Comparison of ENCODE assay signal across 9 mouse cellular contexts in the genomic region with DNA sequence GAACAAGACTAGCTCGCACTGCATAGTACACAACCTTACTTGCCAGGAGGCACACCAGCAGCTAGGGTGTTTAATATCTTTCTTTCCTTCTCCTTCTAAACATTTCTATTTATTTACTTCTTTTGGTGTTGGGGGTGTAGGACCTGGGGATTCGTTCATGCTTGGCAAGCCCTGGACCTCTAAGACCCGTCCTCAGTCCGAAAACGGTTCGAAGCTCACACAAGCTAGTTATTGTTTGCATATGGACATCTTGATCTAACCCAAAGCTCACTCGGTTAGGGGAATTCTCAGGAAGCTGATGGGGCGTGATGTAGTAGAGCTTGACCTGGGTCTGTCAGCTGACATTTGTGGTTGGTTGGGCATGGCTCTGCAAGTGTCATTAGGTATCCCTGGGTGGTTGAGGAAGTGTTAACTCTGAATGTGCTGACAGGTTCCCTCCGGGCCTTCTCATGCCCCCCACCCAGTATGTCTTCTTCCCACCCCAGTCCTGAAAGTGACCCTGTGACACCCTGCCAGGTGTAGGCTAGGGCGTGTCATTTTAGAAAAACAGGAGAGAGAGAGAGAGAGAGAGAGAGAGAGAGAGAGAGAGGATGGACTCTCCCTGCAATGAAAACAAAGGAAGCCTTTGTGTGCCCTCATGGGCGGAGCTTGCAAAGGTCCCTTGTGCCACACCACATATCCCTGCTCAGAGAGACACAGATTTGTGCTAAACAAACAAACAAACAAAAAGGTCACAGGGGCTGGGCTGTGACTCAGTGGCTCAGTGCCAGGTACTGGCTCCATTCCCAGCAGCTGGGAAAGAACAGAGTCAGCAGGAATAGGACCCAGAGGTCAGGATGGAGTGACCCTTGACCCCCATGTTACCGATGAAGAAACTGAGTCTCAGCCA. TPM values are rescaled to one million over a fixed set of nuclear protein-coding genes. Genes with fewer than 3 reads are reported as not detected.
DNase-seq lines count a peak whose midpoint lies in the region; ATAC-seq and TF ChIP-seq lines count a peak whose summit lies in the region.
"Had no signal": no experiment of that assay in that cellular context is flagged by ENCODE, and none has a peak within 500 bp of the region (broad histone marks: within the 10 kb centered on the region; RNA-seq: fewer than 3 reads in every experiment).

No protein-coding gene starts in this region.

- peak; percentile 32 for DNase-seq in right cerebral cortex, adult 18-20 months
- DNase-seq in right cerebral cortex, postnatal 36 days (ENCODE audit: low spot score in 2 of 2), result no peak
- peak; percentile 55 for DNase-seq in adrenal gland, adult 8-10 months
- DNase-seq in liver, embryonic 14.5 days (ENCODE audit: low read depth in 3 of 3, low spot score in 3 of 3), result no peak
- peak; percentile 25 to 50 for DNase-seq in spleen, postnatal 14 days (ENCODE audit: low spot score in 2 of 2)
- DNase-seq in c-Kit-positive CD71-positive TER-119-positive erythroid progenitor cells, embryonic 14.5 days (ENCODE audit: low spot score), result no peak

- H3K27me3 ChIP-seq in heart, embryonic 16.5 days (ENCODE audit: control insufficient read depth, insufficient read depth, low read length), result no peaks in the 10 kb centered on the region
- H3K27me3 ChIP-seq in liver, embryonic 14.5 days (ENCODE audit: control insufficient read depth, insufficient read depth, low read length), result no peaks in the 10 kb centered on the region

- TF ChIP-seq EP300 in liver, embryonic 14.5 days (IDR thresholded peaks at IDR 0.05; ENCODE audit: low read depth), result no peak

- 0 out of 2 replicates have a peak, but pooled peaks cover 3% of the 10 kb centered on the region for H3K36me3 ChIP-seq in heart, embryonic 16.5 days (ENCODE audit: control insufficient read depth, insufficient read depth)
- no peaks in the 10 kb centered on the region for H3K36me3 ChIP-seq in liver, embryonic 14.5 days (replicated peaks; ENCODE audit: control insufficient read depth, insufficient read depth, low read depth)

- TF ChIP-seq CTCF in liver, embryonic 14.5 days (IDR thresholded peaks at IDR 0.05; ENCODE audit: low read depth), result no peak

- ATAC-seq in heart, embryonic 16.5 days (replicated peaks; ENCODE audit: extremely low read depth, insufficient read depth, low FRiP score), result no peak
- ATAC-seq in liver, embryonic 14.5 days (ENCODE audit: insufficient read depth), result peak; percentile 19; the same call in 1 of the 2 replicates
- ATAC-seq in megakaryocyte-erythroid progenitor cell, adult 5-6 weeks (replicated peaks; ENCODE audit: low FRiP score, low TSS enrichment, poor library complexity, severe bottlenecking), result no peak

- no peak overlapping the region for H3K4me3 ChIP-seq in heart, embryonic 16.5 days (ENCODE audit: low read length)
- H3K4me3 ChIP-seq in liver, embryonic 14.5 days (ENCODE audit: insufficient read depth in 1 of 2, low read depth in 2 of 2, low read length in 2 of 2), result no peak overlapping the region

- H3K4me2 ChIP-seq in heart, embryonic 16.5 days (ENCODE audit: low read depth, low read length), result no peak overlapping the region
- no peak overlapping the region for H3K4me2 ChIP-seq in liver, embryonic 14.5 days (ENCODE audit: low read depth)

- peaks cover 28% of the 10 kb centered on the region for H3K4me1 ChIP-seq in heart, embryonic 16.5 days (ENCODE audit: control insufficient read depth, insufficient read depth, low read length)
- H3K4me1 ChIP-seq in liver, embryonic 14.5 days (replicated peaks; ENCODE audit: control insufficient read depth in 2 of 2, insufficient read depth in 2 of 2, low read length in 1 of 2), result peaks cover 3 to 17% of the 10 kb centered on the region in 2 experiments; a peak in 3 of 4 replicates

- H3K9me3 ChIP-seq in heart, embryonic 16.5 days (replicated peaks; ENCODE audit: control insufficient read depth, low read length), result peaks cover 3% of the 10 kb centered on the region
- H3K9me3 ChIP-seq in liver, embryonic 14.5 days (ENCODE audit: control insufficient read depth, low read length), result no peaks in the 10 kb centered on the region

- 56% methylated on average over 12 of the region's 12 CpGs for WGBS in heart, embryonic 16.5 days
- WGBS in liver, embryonic 14.5 days (ENCODE audit: insufficient replicate concordance), result 42% methylated on average over 12 of the region's 12 CpGs

- no peak overlapping the region for H3K9ac ChIP-seq in heart, embryonic 16.5 days (ENCODE audit: low read length)
- H3K9ac ChIP-seq in liver, embryonic 14.5 days (replicated peaks), result no peak overlapping the region

- H3K27ac ChIP-seq in heart, embryonic 16.5 days (ENCODE audit: low read length), result peak overlapping the region; percentile 59
- H3K27ac ChIP-seq in liver, embryonic 14.5 days, result no peak overlapping the region

RNA-seq across cellular contexts. Expression of a gene that starts 23.3 kb away (rescaled TPM):
- total RNA-seq in adrenal gland, adult 8-10 months (2022), result 10 to 100 TPM; 11.8 to 38.3 (median 22.4) TPM
- 5.0 and 5.5 TPM in 2 replicates for polyA plus RNA-seq in heart, embryonic 16.5 days (2015; fragmentation: Nextera tagmentation; extraction: Ambion mirVana)
- polyA plus RNA-seq in liver, embryonic 14.5 days (2012; rRNA removed), result 19.1 and 27.0 TPM in 2 replicates
- polyA plus RNA-seq in liver, embryonic 14.5 days (2014; fragmentation: Nextera tagmentation; extraction: Ambion mirVana), result 4.9 and 7.0 TPM in 2 replicates
- 18.6 and 21.6 TPM in 2 replicates for total RNA-seq in megakaryocyte-erythroid progenitor cell, adult 5-6 weeks (2014; fragmentation: Nextera tagmentation)
- 30.4 and 37.3 TPM in 2 replicates for total RNA-seq in megakaryocyte-erythroid progenitor cell, adult 5-6 weeks (2017)

RNA-seq across cellular contexts. Expression of a gene that starts 35.3 kb away (rescaled TPM):
- total RNA-seq in adrenal gland, adult 8-10 months (2022), result 10 to 100 TPM; 56.1 to 74.8 (median 64.0) TPM
- polyA plus RNA-seq in heart, embryonic 16.5 days (2015; fragmentation: Nextera tagmentation; extraction: Ambion mirVana), result 0.49 and 0.74 TPM in 2 replicates
- polyA plus RNA-seq in liver, embryonic 14.5 days (2012; rRNA removed), result 10.6 and 15.4 TPM in 2 replicates
- polyA plus RNA-seq in liver, embryonic 14.5 days (2014; fragmentation: Nextera tagmentation; extraction: Ambion mirVana), result 1.0 and 1.3 TPM in 2 replicates
- total RNA-seq in megakaryocyte-erythroid progenitor cell, adult 5-6 weeks (2014; fragmentation: Nextera tagmentation), result 48.5 and 69.9 TPM in 2 replicates
- total RNA-seq in megakaryocyte-erythroid progenitor cell, adult 5-6 weeks (2017), result 152 and 155 TPM in 2 replicates

RNA-seq across cellular contexts. Expression of a gene that starts 37.8 kb away (rescaled TPM):
- 10 to 100 TPM; 29.5 to 34.0 (median 32.1) TPM for total RNA-seq in adrenal gland, adult 8-10 months (2022)
- 28.8 and 29.4 TPM in 2 replicates for polyA plus RNA-seq in heart, embryonic 16.5 days (2015; fragmentation: Nextera tagmentation; extraction: Ambion mirVana)
- 3.9 and 5.0 TPM in 2 replicates for polyA plus RNA-seq in liver, embryonic 14.5 days (2012; rRNA removed)
- polyA plus RNA-seq in liver, embryonic 14.5 days (2014; fragmentation: Nextera tagmentation; extraction: Ambion mirVana), result 7.4 and 8.0 TPM in 2 replicates
- total RNA-seq in megakaryocyte-erythroid progenitor cell, adult 5-6 weeks (2014; fragmentation: Nextera tagmentation), result 12.5 and 15.2 TPM in 2 replicates
- total RNA-seq in megakaryocyte-erythroid progenitor cell, adult 5-6 weeks (2017), result 7.8 and 8.6 TPM in 2 replicates

RNA-seq across cellular contexts. Expression of a gene that starts 57.0 kb away (rescaled TPM):
- total RNA-seq in adrenal gland, adult 8-10 months (2022), result 100 to 1,000 TPM; 180 to 239 (median 200) TPM
- polyA plus RNA-seq in heart, embryonic 16.5 days (2015; fragmentation: Nextera tagmentation; extraction: Ambion mirVana), result 164 and 178 TPM in 2 replicates
- 66.6 and 71.1 TPM in 2 replicates for polyA plus RNA-seq in liver, embryonic 14.5 days (2012; rRNA removed)
- 86.4 and 88.8 TPM in 2 replicates for polyA plus RNA-seq in liver, embryonic 14.5 days (2014; fragmentation: Nextera tagmentation; extraction: Ambion mirVana)
- total RNA-seq in megakaryocyte-erythroid progenitor cell, adult 5-6 weeks (2014; fragmentation: Nextera tagmentation), result 136 and 142 TPM in 2 replicates
- 68.2 and 68.8 TPM in 2 replicates for total RNA-seq in megakaryocyte-erythroid progenitor cell, adult 5-6 weeks (2017)

RNA-seq across cellular contexts. Expression of a gene that starts 58.1 kb away (rescaled TPM):
- total RNA-seq in adrenal gland, adult 8-10 months (2022), result 1 to 10 TPM in 1 of 4 experiments, not detected in 3; 1.4 TPM
- polyA plus RNA-seq in heart, embryonic 16.5 days (2015; fragmentation: Nextera tagmentation; extraction: Ambion mirVana), result 0.17 and 0.30 TPM in 2 replicates
- 0.11 and 0.18 TPM in 2 replicates for polyA plus RNA-seq in liver, embryonic 14.5 days (2012; rRNA removed)
- polyA plus RNA-seq in liver, embryonic 14.5 days (2014; fragmentation: Nextera tagmentation; extraction: Ambion mirVana), result 0.29 TPM in 1 of 2 replicates, not detected in the other
- total RNA-seq in megakaryocyte-erythroid progenitor cell, adult 5-6 weeks (2014; fragmentation: Nextera tagmentation), result not detected in 2 replicates
- not detected in 2 replicates for total RNA-seq in megakaryocyte-erythroid progenitor cell, adult 5-6 weeks (2017)
- polyA plus RNA-seq: lung, embryonic 16.5 days had no signal

Comparison
In these comparisons a context has a peak if more than half of its experiments do, and no peak if none do; other contexts are left out.
1. DNase-seq: peak in right cerebral cortex, adult 18-20 months (single experiment), adrenal gland, adult 8-10 months (single experiment) and spleen, postnatal 14 days (2 of 2); none in right cerebral cortex, postnatal 36 days (0 of 2), liver, embryonic 14.5 days (0 of 3) and c-Kit-positive CD71-positive TER-119-positive erythroid progenitor cells, embryonic 14.5 days (single experiment).